Mouse (Mus musculus): ENCODE data around the gene Olfr94. TPM values are rescaled to one million over a fixed set of nuclear protein-coding genes. Genes with fewer than 3 reads are reported as not detected.

Gene Olfr94
- total RNA-seq, 2 experiments from 2014 or later: not detected

Other genes starting within 250 kb of the Olfr94 start
- gene Ppp1r11, start 249.3 kb downstream of the Olfr94 start, total RNA-seq (2021): 100 to 1,000 TPM in 1 of 2 experiments, 10 to 100 TPM in 1; 91.8 to 102 TPM
- gene Znrd1, start 242.4 kb downstream of the Olfr94 start, total RNA-seq (2021): 10 to 100 TPM; 44.2 to 45.0 TPM
- 10 to 100 TPM in 1 of 2 experiments, 1 to 10 TPM in 1; 9.0 to 13.6 TPM for gene Znrd1as, start 242.4 kb downstream of the Olfr94 start, total RNA-seq (2021)
- not detected for gene 2410137M14Rik, start 219.8 kb downstream of the Olfr94 start, total RNA-seq (2021)
- not detected for gene H2-M5, start 211.5 kb downstream of the Olfr94 start, total RNA-seq (2021)
- gene Zfp57, start 199.8 kb downstream of the Olfr94 start, total RNA-seq (2021): 1 to 10 TPM; 1.5 to 3.3 TPM
- gene Mog, start 177.6 kb downstream of the Olfr94 start, total RNA-seq (2021): not detected
- 10 to 100 TPM; 23.7 to 26.4 TPM for gene Gabbr1, start 155.0 kb downstream of the Olfr94 start, total RNA-seq (2021)
- not detected for gene Olfr90, start 112.5 kb downstream of the Olfr94 start, total RNA-seq (2021)
- gene Olfr91, start 102.7 kb downstream of the Olfr94 start, total RNA-seq (2021): not detected
- not detected for gene Olfr92, start 80.9 kb downstream of the Olfr94 start, total RNA-seq (2021)
- not detected for gene Olfr93, start 39.5 kb downstream of the Olfr94 start, total RNA-seq (2021)
- under 1 TPM in 1 of 2 experiments, not detected in 1; 0.56 TPM for gene Ubd, start 7.1 kb downstream of the Olfr94 start, total RNA-seq (2021)
- gene Olfr95, start 12.1 kb upstream of the Olfr94 start, total RNA-seq (2021): not detected
- gene Olfr96, start 19.2 kb upstream of the Olfr94 start, total RNA-seq (2021): not detected
- gene Olfr97, start 36.3 kb upstream of the Olfr94 start, total RNA-seq (2021): not detected
- gene Olfr98, start 62.8 kb upstream of the Olfr94 start, total RNA-seq (2021): not detected
- 1 to 10 TPM; 3.8 to 5.3 TPM for gene H2-M3, start 69.2 kb upstream of the Olfr94 start, total RNA-seq (2021)
- not detected for gene Olfr99, start 82.5 kb upstream of the Olfr94 start, total RNA-seq (2021)
- not detected for gene Olfr101, start 103.3 kb upstream of the Olfr94 start, total RNA-seq (2021)
- gene Olfr102, start 116.1 kb upstream of the Olfr94 start, total RNA-seq (2021): not detected
- not detected for gene Olfr103, start 138.7 kb upstream of the Olfr94 start, total RNA-seq (2021)
- gene Olfr104-ps, start 158.6 kb upstream of the Olfr94 start, total RNA-seq (2021): not detected
- gene Olfr105-ps, start 178.0 kb upstream of the Olfr94 start, total RNA-seq (2021): not detected
- gene Olfr106-ps, start 189.4 kb upstream of the Olfr94 start, total RNA-seq (2021): not detected
- gene Olfr107, start 198.2 kb upstream of the Olfr94 start, total RNA-seq (2021): not detected
- not detected for gene Olfr108, start 244.5 kb upstream of the Olfr94 start, total RNA-seq (2021)